Mouse (Mus musculus): ENCODE measurements around the gene Olfml2a. TPM values are rescaled to one million over a fixed set of nuclear protein-coding genes. Genes with fewer than 3 reads are reported as not detected.

Gene Olfml2a
- polyA plus RNA-seq, 1 experiment from 2014 or later = 8.1 TPM

DNA sequence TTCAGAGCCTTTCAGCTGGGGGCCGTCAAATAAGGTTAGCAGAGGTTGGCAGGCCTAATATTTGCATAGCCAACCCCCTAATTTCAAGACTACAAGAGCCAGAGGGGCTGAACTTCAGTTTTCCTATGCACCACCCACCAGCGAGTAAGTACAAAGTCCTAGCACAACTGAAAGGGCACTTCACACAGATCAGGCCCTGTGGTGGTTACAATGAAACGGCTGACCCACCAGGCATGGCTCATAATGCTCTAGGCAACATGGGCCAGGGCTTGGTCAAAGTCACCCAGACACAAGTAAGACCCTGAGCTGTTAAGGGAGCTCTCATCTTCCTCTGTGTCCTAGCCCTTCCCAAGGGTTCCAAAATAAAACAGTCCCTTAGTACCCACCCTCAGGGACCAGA lies 70.1 kb downstream of the Olfml2a start:
- 0 out of 2 replicates have a peak, but pooled peaks cover under 1% of the 10 kb centered on the region for H3K27me3 ChIP-seq (ENCODE audit: control insufficient read depth, insufficient read depth, low read length)
- H3K4me1 ChIP-seq (ENCODE audit: control insufficient read depth, insufficient read depth, low read length) = peaks cover 31% of the 10 kb centered on the region
- H3K27ac ChIP-seq (ENCODE audit: low read length) = no peak overlapping the region
- ATAC-seq (replicated peaks; ENCODE audit: extremely low read depth, insufficient read depth, low FRiP score) = no peak
- H3K9ac ChIP-seq (ENCODE audit: low read length) = no peak overlapping the region
- no peak overlapping the region for H3K4me2 ChIP-seq (ENCODE audit: low read depth, low read length)
- H3K36me3 ChIP-seq (ENCODE audit: control insufficient read depth, insufficient read depth) = peaks cover 36% of the 10 kb centered on the region
- no peak overlapping the region for H3K4me3 ChIP-seq (ENCODE audit: low read length)
- H3K9me3 ChIP-seq (replicated peaks; ENCODE audit: control insufficient read depth, low read length) = no peaks in the 10 kb centered on the region
- 77% methylated on average over 3 of the region's 3 CpGs for WGBS

DNA sequence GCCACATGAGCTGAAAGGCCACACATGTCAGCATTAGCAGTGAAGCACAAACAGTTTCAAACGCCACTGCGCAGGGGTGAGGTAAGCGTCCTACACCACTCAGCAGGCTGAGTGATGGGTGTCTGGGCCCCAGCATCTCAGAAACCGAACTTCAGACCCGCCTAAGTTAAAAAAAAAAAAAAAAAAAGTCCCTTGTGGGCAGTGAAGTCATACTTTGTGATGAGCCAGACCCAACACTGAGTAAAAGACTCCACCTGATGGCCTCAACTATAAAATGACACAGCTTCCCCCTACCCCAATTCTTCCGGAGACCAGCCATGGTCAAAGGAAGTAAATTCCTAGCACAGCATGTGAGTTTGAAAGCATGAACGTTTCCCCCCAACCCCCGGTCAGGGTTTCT lies 71.3 kb downstream of the Olfml2a start:
- Histone ChIP-seq H3K27me3 (ENCODE audit: control insufficient read depth, insufficient read depth, low read length) (no peaks in the 10 kb centered on the region), H3K4me1 (ENCODE audit: control insufficient read depth, insufficient read depth, low read length) (peaks cover 29% of the 10 kb centered on the region), H3K36me3 (ENCODE audit: control insufficient read depth, insufficient read depth) (peaks cover 36% of the 10 kb centered on the region), H3K9me3 (replicated peaks; ENCODE audit: control insufficient read depth, low read length) (no peaks in the 10 kb centered on the region), H3K27ac (ENCODE audit: low read length) (no peak overlapping the region), H3K4me3 (ENCODE audit: low read length) (peak overlapping the region; percentile 83), H3K9ac (ENCODE audit: low read length) (peak overlapping the region; percentile 77), H3K4me2 (ENCODE audit: low read depth, low read length) (peak overlapping the region; percentile 99)
- no peak for ATAC-seq (replicated peaks; ENCODE audit: extremely low read depth, insufficient read depth, low FRiP score)
- WGBS = 43% methylated on average over 8 of the region's 8 CpGs

DNA sequence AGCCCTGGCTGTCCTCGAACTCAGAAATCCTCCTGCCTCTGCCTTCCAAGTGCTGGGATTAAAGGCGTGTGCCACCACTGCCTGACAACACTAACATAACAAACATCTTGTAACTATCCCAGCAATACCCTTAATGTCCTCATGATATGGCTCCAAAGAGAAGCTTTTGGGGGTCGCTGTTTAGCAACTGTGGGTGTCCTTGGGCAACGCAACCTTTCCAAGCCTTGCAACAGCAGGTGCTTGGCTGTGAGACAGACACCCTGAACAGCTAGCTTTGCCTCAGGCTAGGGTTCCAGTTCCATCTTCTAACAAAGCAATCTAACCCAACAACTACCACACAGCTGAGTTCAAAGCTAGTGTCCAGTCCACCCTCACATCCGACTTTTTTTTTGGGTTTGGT lies 71.7 kb downstream of the Olfml2a start:
- H3K4me2 ChIP-seq (ENCODE audit: low read depth, low read length) = peak overlapping the region; percentile 99
- peaks cover 36% of the 10 kb centered on the region for H3K36me3 ChIP-seq (ENCODE audit: control insufficient read depth, insufficient read depth)
- no peaks in the 10 kb centered on the region for H3K9me3 ChIP-seq (replicated peaks; ENCODE audit: control insufficient read depth, low read length)
- no peak for ATAC-seq (replicated peaks; ENCODE audit: extremely low read depth, insufficient read depth, low FRiP score)
- 63% methylated on average over 5 of the region's 5 CpGs for WGBS
- H3K9ac ChIP-seq (ENCODE audit: low read length) = peak overlapping the region; percentile 77
- H3K27ac ChIP-seq (ENCODE audit: low read length) = no peak overlapping the region
- H3K4me3 ChIP-seq (ENCODE audit: low read length) = peak overlapping the region; percentile 83
- H3K4me1 ChIP-seq (ENCODE audit: control insufficient read depth, insufficient read depth, low read length) = peaks cover 26% of the 10 kb centered on the region
- no peaks in the 10 kb centered on the region for H3K27me3 ChIP-seq (ENCODE audit: control insufficient read depth, insufficient read depth, low read length)

- no peak for ATAC-seq (replicated peaks; ENCODE audit: extremely low read depth, insufficient read depth, low FRiP score)
- no peaks in the 10 kb centered on the region for H3K9me3 ChIP-seq (replicated peaks; ENCODE audit: control insufficient read depth, low read length)
- no peaks in the 10 kb centered on the region for H3K27me3 ChIP-seq (ENCODE audit: control insufficient read depth, insufficient read depth, low read length)
- H3K36me3 ChIP-seq (ENCODE audit: control insufficient read depth, insufficient read depth) = peaks cover 36% of the 10 kb centered on the region
- peak overlapping the region; percentile 77 for H3K9ac ChIP-seq (ENCODE audit: low read length)
- H3K27ac ChIP-seq (ENCODE audit: low read length) = peak overlapping the region; percentile 78
- H3K4me1 ChIP-seq (ENCODE audit: control insufficient read depth, insufficient read depth, low read length) = peaks cover 32% of the 10 kb centered on the region
- peak overlapping the region; percentile 83 for H3K4me3 ChIP-seq (ENCODE audit: low read length)
- peak overlapping the region; percentile 99 for H3K4me2 ChIP-seq (ENCODE audit: low read depth, low read length)
- WGBS = under 1% methylated on average over 11 of the region's 11 CpGs
Observed at GRCm38 (mm10) chr2:39004372-39004771, 72.6 kb downstream of the Olfml2a start.

GRCm38 (mm10) chr2:39004880-39005435 lies 73.2 kb downstream of the Olfml2a start, which contains the start of gene Arpc5l:
TSS of gene Arpc5l (plus strand) at chr2:39005348.
- 1% methylated on average over 57 of the region's 58 CpGs for WGBS
- peak; percentile 85 for ATAC-seq (replicated peaks; ENCODE audit: extremely low read depth, insufficient read depth, low FRiP score)
- Histone ChIP-seq H3K27ac (ENCODE audit: low read length) (peak within 1 kb of the TSS; percentile 78), H3K36me3 (ENCODE audit: control insufficient read depth, insufficient read depth) (peaks cover 36% of the 10 kb centered on the region), H3K4me2 (ENCODE audit: low read depth, low read length) (peak within 1 kb of the TSS; percentile 99), H3K9me3 (replicated peaks; ENCODE audit: control insufficient read depth, low read length) (no peaks in the 10 kb centered on the region), H3K27me3 (ENCODE audit: control insufficient read depth, insufficient read depth, low read length) (no peaks in the 10 kb centered on the region), H3K9ac (ENCODE audit: low read length) (peak within 1 kb of the TSS; percentile 83), H3K4me3 (ENCODE audit: low read length) (peak within 1 kb of the TSS; percentile 83), H3K4me1 (ENCODE audit: control insufficient read depth, insufficient read depth, low read length) (peaks cover 36% of the 10 kb centered on the region)

GRCm38 (mm10) chr2:39005574-39006079 lies 73.8 kb downstream of the Olfml2a start, which contains the start of gene Rpl35:
TSS of gene Rpl35 (minus strand) at chr2:39005624.
- Histone ChIP-seq H3K27me3 (ENCODE audit: control insufficient read depth, insufficient read depth, low read length) (no peaks in the 10 kb centered on the region), H3K27ac (ENCODE audit: low read length) (peak within 1 kb of the TSS; percentile 78), H3K4me3 (ENCODE audit: low read length) (peak within 1 kb of the TSS; percentile 83), H3K4me1 (ENCODE audit: control insufficient read depth, insufficient read depth, low read length) (peaks cover 36% of the 10 kb centered on the region), H3K9me3 (replicated peaks; ENCODE audit: control insufficient read depth, low read length) (no peaks in the 10 kb centered on the region), H3K4me2 (ENCODE audit: low read depth, low read length) (peak within 1 kb of the TSS; percentile 99), H3K9ac (ENCODE audit: low read length) (peak within 1 kb of the TSS; percentile 83), H3K36me3 (ENCODE audit: control insufficient read depth, insufficient read depth) (peaks cover 33% of the 10 kb centered on the region)
- 13% methylated on average over 15 of the region's 15 CpGs for WGBS
- ATAC-seq (replicated peaks; ENCODE audit: extremely low read depth, insufficient read depth, low FRiP score) = no peak

DNA sequence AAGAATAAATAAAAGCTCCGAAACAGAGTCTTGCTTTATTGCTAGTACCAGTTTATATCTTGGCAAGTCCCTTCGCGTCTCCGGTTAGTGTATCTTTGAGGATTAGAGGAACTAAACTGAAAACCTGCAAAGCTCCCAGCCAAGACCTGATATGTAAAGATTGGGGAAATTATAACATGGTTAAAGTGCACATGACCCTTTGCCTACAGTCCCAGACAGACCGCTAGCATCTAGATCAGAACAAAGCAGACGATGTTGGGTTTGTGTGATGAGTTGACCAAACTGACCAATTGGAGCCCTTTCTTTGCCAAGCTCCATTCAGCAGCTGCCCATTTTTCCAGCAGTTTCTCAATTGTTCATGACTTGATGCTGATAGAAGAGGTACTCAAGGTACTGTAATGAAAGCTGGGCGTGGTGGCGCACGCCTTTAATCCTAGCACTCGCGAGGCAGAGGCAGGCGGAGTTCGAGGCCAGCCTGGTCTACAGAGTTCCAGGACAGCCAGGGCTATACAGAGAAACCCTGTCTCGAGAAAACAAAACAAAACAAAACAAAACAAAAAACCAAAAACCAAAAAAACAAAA lies 74.5 kb downstream of the Olfml2a start:
- H3K27ac ChIP-seq (ENCODE audit: low read length) = no peak overlapping the region
- H3K27me3 ChIP-seq (ENCODE audit: control insufficient read depth, insufficient read depth, low read length) = no peaks in the 10 kb centered on the region
- WGBS = 91% methylated on average over 14 of the region's 14 CpGs
- peak overlapping the region; percentile 70 for H3K4me2 ChIP-seq (ENCODE audit: low read depth, low read length)
- H3K4me1 ChIP-seq (ENCODE audit: control insufficient read depth, insufficient read depth, low read length) = peaks cover 40% of the 10 kb centered on the region
- peaks cover 27% of the 10 kb centered on the region for H3K36me3 ChIP-seq (ENCODE audit: control insufficient read depth, insufficient read depth)
- H3K4me3 ChIP-seq (ENCODE audit: low read length) = peak overlapping the region; percentile 83
- H3K9me3 ChIP-seq (replicated peaks; ENCODE audit: control insufficient read depth, low read length) = no peaks in the 10 kb centered on the region
- no peak for ATAC-seq (replicated peaks; ENCODE audit: extremely low read depth, insufficient read depth, low FRiP score)
- peak overlapping the region; percentile 83; the same call in 1 of the 2 replicates for H3K9ac ChIP-seq (ENCODE audit: low read length)

DNA sequence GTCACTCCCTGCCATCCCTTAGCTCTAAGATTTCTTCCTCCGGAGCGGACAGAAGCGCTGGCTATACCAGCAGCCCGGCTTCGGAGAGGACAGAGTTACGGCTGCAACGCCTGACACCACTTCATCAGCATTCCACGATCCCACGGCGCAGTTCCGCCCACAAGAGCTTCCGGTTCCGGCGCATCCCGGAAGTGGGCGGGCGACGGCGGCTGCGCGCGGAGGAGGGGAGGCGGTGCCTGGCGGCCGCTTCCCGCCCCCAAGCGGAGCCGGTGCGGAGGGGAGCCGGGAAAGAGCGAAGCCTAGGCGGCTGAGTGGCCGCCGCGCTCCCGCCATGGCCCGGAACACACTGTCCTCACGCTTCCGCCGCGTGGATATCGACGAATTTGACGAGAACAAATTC lies 76.1 kb downstream of the Olfml2a start:
- Histone ChIP-seq H3K4me3 (ENCODE audit: low read length) (peak overlapping the region; percentile 73), H3K27ac (ENCODE audit: low read length) (peak overlapping the region; percentile 97), H3K9ac (ENCODE audit: low read length) (peak overlapping the region; percentile 97), H3K4me2 (ENCODE audit: low read depth, low read length) (peak overlapping the region; percentile 90), H3K27me3 (ENCODE audit: control insufficient read depth, insufficient read depth, low read length) (no peaks in the 10 kb centered on the region), H3K9me3 (replicated peaks; ENCODE audit: control insufficient read depth, low read length) (no peaks in the 10 kb centered on the region), H3K36me3 (ENCODE audit: control insufficient read depth, insufficient read depth) (peaks cover 12% of the 10 kb centered on the region), H3K4me1 (ENCODE audit: control insufficient read depth, insufficient read depth, low read length) (peaks cover 44% of the 10 kb centered on the region)
- ATAC-seq (replicated peaks; ENCODE audit: extremely low read depth, insufficient read depth, low FRiP score) = peak; percentile 84
- WGBS = under 1% methylated on average over 44 of the region's 44 CpGs

GRCm38 (mm10) chr2:39008350-39008851 lies 76.6 kb downstream of the Olfml2a start:
- peak overlapping the region; percentile 97 for H3K9ac ChIP-seq (ENCODE audit: low read length)
- peak overlapping the region; percentile 73 for H3K4me3 ChIP-seq (ENCODE audit: low read length)
- H3K4me1 ChIP-seq (ENCODE audit: control insufficient read depth, insufficient read depth, low read length) = peaks cover 39% of the 10 kb centered on the region
- H3K9me3 ChIP-seq (replicated peaks; ENCODE audit: control insufficient read depth, low read length) = no peaks in the 10 kb centered on the region
- peak overlapping the region; percentile 97 for H3K27ac ChIP-seq (ENCODE audit: low read length)
- peaks cover 8% of the 10 kb centered on the region for H3K36me3 ChIP-seq (ENCODE audit: control insufficient read depth, insufficient read depth)
- peak; percentile 38 for ATAC-seq (replicated peaks; ENCODE audit: extremely low read depth, insufficient read depth, low FRiP score)
- no peaks in the 10 kb centered on the region for H3K27me3 ChIP-seq (ENCODE audit: control insufficient read depth, insufficient read depth, low read length)
- WGBS = under 1% methylated on average over 25 of the region's 25 CpGs
- H3K4me2 ChIP-seq (ENCODE audit: low read depth, low read length) = peak overlapping the region; percentile 90
